Mouse (Mus musculus): ENCODE data around the gene Ddah2. TPM values are rescaled to one million over a fixed set of nuclear protein-coding genes. Genes with fewer than 3 reads are reported as not detected.
A peak's percentile ranks its signal among the peaks of the same experiment; 100 is the strongest.

Ddah2 gene
- polyA plus RNA-seq, 1 experiment from 2014 or later: 484 TPM

GRCm38 (mm10) chr17:35048932-35049440 is 9.8 kb upstream of the Ddah2 start:
- no peak for ATAC-seq
- Histone ChIP-seq H3K27ac (ENCODE audit: low read length) (no peak overlapping the region), H3K4me1 (replicated peaks; ENCODE audit: control insufficient read depth, insufficient read depth, low read length) (peaks cover 35% of the 10 kb centered on the region), H3K4me2 (ENCODE audit: low read length) (no peak overlapping the region), H3K36me3 (ENCODE audit: control insufficient read depth, insufficient read depth) (no peaks in the 10 kb centered on the region), H3K9ac (replicated peaks; ENCODE audit: low read depth, low read length) (no peak overlapping the region), H3K9me3 (ENCODE audit: control insufficient read depth, low read length) (no peaks in the 10 kb centered on the region), H3K4me3 (replicated peaks; ENCODE audit: low read length) (no peak overlapping the region), H3K27me3 (replicated peaks; ENCODE audit: control insufficient read depth, insufficient read depth, low read length) (no peaks in the 10 kb centered on the region)
- 75% methylated on average over 5 of the region's 5 CpGs for WGBS

- no peak for ATAC-seq
- Histone ChIP-seq H3K9ac (replicated peaks; ENCODE audit: low read depth, low read length) (peak within 1 kb of the TSS; percentile 62), H3K4me2 (ENCODE audit: low read length) (peak within 1 kb of the TSS; percentile 58), H3K4me1 (replicated peaks; ENCODE audit: control insufficient read depth, insufficient read depth, low read length) (peaks cover 35% of the 10 kb centered on the region), H3K27me3 (replicated peaks; ENCODE audit: control insufficient read depth, insufficient read depth, low read length) (no peaks in the 10 kb centered on the region), H3K36me3 (ENCODE audit: control insufficient read depth, insufficient read depth) (0 out of 2 replicates have a peak, but pooled peaks cover 2% of the 10 kb centered on the region), H3K27ac (ENCODE audit: low read length) (peak within 1 kb of the TSS; percentile 87), H3K9me3 (ENCODE audit: control insufficient read depth, low read length) (no peaks in the 10 kb centered on the region), H3K4me3 (replicated peaks; ENCODE audit: low read length) (peak within 1 kb of the TSS; percentile 49)
- 4% methylated on average over 11 of the region's 11 CpGs for WGBS
Observed at GRCm38 (mm10) chr17:35049561-35050016, 9.2 kb upstream of the Ddah2 start, which contains the start of gene Clic1. Clic1 (plus strand) TSS chr17:35049966.

- ATAC-seq: no peak
- 1% methylated on average over 27 of the region's 27 CpGs for WGBS
Observed at GRCm38 (mm10) chr17:35050126-35050750, 8.6 kb upstream of the Ddah2 start.

GRCm38 (mm10) chr17:35051156-35052086 is 7.4 kb upstream of the Ddah2 start:
- Histone ChIP-seq H3K9ac (replicated peaks; ENCODE audit: low read depth, low read length) (peak overlapping the region; percentile 69), H3K4me1 (replicated peaks; ENCODE audit: control insufficient read depth, insufficient read depth, low read length) (peaks cover 30% of the 10 kb centered on the region), H3K9me3 (ENCODE audit: control insufficient read depth, low read length) (no peaks in the 10 kb centered on the region), H3K27ac (ENCODE audit: low read length) (peak overlapping the region; percentile 88), H3K4me3 (replicated peaks; ENCODE audit: low read length) (peak overlapping the region; percentile 47), H3K4me2 (ENCODE audit: low read length) (peak overlapping the region; percentile 58), H3K36me3 (ENCODE audit: control insufficient read depth, insufficient read depth) (0 out of 2 replicates have a peak, but pooled peaks cover 2% of the 10 kb centered on the region), H3K27me3 (replicated peaks; ENCODE audit: control insufficient read depth, insufficient read depth, low read length) (no peaks in the 10 kb centered on the region)
- WGBS: under 1% methylated on average over 21 of the region's 21 CpGs
- peak; percentile 23; the same call in 1 of the 2 replicates for ATAC-seq

More at GRCm38 (mm10) chr17:35050126-35050750, 8.6 kb upstream of the Ddah2 start:
- H3K4me2 ChIP-seq (ENCODE audit: low read length): peak overlapping the region; percentile 58
- 0 out of 2 replicates have a peak, but pooled peaks cover 2% of the 10 kb centered on the region for H3K36me3 ChIP-seq (ENCODE audit: control insufficient read depth, insufficient read depth)
- peak overlapping the region; percentile 49 for H3K4me3 ChIP-seq (replicated peaks; ENCODE audit: low read length)
- H3K9ac ChIP-seq (replicated peaks; ENCODE audit: low read depth, low read length): peak overlapping the region; percentile 62
- H3K27ac ChIP-seq (ENCODE audit: low read length): peak overlapping the region; percentile 87
- H3K9me3 ChIP-seq (ENCODE audit: control insufficient read depth, low read length): no peaks in the 10 kb centered on the region
- peaks cover 35% of the 10 kb centered on the region for H3K4me1 ChIP-seq (replicated peaks; ENCODE audit: control insufficient read depth, insufficient read depth, low read length)
- H3K27me3 ChIP-seq (replicated peaks; ENCODE audit: control insufficient read depth, insufficient read depth, low read length): no peaks in the 10 kb centered on the region

- Histone ChIP-seq H3K27me3 (replicated peaks; ENCODE audit: control insufficient read depth, insufficient read depth, low read length) (no peaks in the 10 kb centered on the region), H3K9ac (replicated peaks; ENCODE audit: low read depth, low read length) (peak overlapping the region; percentile 69), H3K9me3 (ENCODE audit: control insufficient read depth, low read length) (no peaks in the 10 kb centered on the region), H3K4me2 (ENCODE audit: low read length) (peak overlapping the region; percentile 58), H3K36me3 (ENCODE audit: control insufficient read depth, insufficient read depth) (0 out of 2 replicates have a peak, but pooled peaks cover 2% of the 10 kb centered on the region), H3K27ac (ENCODE audit: low read length) (peak overlapping the region; percentile 88), H3K4me3 (replicated peaks; ENCODE audit: low read length) (no peak overlapping the region; the same call in 1 of the 2 replicates), H3K4me1 (replicated peaks; ENCODE audit: control insufficient read depth, insufficient read depth, low read length) (peaks cover 30% of the 10 kb centered on the region)
- 70% methylated on average over 12 of the region's 12 CpGs for WGBS
- no peak for ATAC-seq
Observed at GRCm38 (mm10) chr17:35052271-35052798, 6.5 kb upstream of the Ddah2 start.

GRCm38 (mm10) chr17:35055691-35056495 is 2.9 kb upstream of the Ddah2 start:
- no peak overlapping the region for H3K4me2 ChIP-seq (ENCODE audit: low read length)
- no peaks in the 10 kb centered on the region for H3K27me3 ChIP-seq (replicated peaks; ENCODE audit: control insufficient read depth, insufficient read depth, low read length)
- no peak overlapping the region for H3K4me3 ChIP-seq (replicated peaks; ENCODE audit: low read length)
- H3K9me3 ChIP-seq (ENCODE audit: control insufficient read depth, low read length): no peaks in the 10 kb centered on the region
- H3K4me1 ChIP-seq (replicated peaks; ENCODE audit: control insufficient read depth, insufficient read depth, low read length): peaks cover 29% of the 10 kb centered on the region
- ATAC-seq: no peak
- H3K27ac ChIP-seq (ENCODE audit: low read length): no peak overlapping the region
- peaks cover 2% of the 10 kb centered on the region; the same call in 1 of the 2 replicates for H3K36me3 ChIP-seq (ENCODE audit: control insufficient read depth, insufficient read depth)
- 91% methylated on average over 7 of the region's 7 CpGs for WGBS
- H3K9ac ChIP-seq (replicated peaks; ENCODE audit: low read depth, low read length): no peak overlapping the region

GRCm38 (mm10) chr17:35057090-35057489 is 1.7 kb upstream of the Ddah2 start:
- H3K9ac ChIP-seq (replicated peaks; ENCODE audit: low read depth, low read length): no peak overlapping the region
- H3K36me3 ChIP-seq (ENCODE audit: control insufficient read depth, insufficient read depth): peaks cover 5% of the 10 kb centered on the region; the same call in 1 of the 2 replicates
- H3K4me1 ChIP-seq (replicated peaks; ENCODE audit: control insufficient read depth, insufficient read depth, low read length): peaks cover 25% of the 10 kb centered on the region
- no peak overlapping the region for H3K4me2 ChIP-seq (ENCODE audit: low read length)
- H3K27me3 ChIP-seq (replicated peaks; ENCODE audit: control insufficient read depth, insufficient read depth, low read length): no peaks in the 10 kb centered on the region
- 82% methylated on average over 3 of the region's 3 CpGs for WGBS
- no peak overlapping the region for H3K27ac ChIP-seq (ENCODE audit: low read length)
- no peaks in the 10 kb centered on the region for H3K9me3 ChIP-seq (ENCODE audit: control insufficient read depth, low read length)
- no peak overlapping the region for H3K4me3 ChIP-seq (replicated peaks; ENCODE audit: low read length)
- ATAC-seq: no peak

- no peak; the same call in 1 of the 2 replicates for ATAC-seq
Observed at GRCm38 (mm10) chr17:35058316-35058715, 519 bp upstream of the Ddah2 start.

More at GRCm38 (mm10) chr17:35058316-35058715, 519 bp upstream of the Ddah2 start:
- Histone ChIP-seq H3K27me3 (replicated peaks; ENCODE audit: control insufficient read depth, insufficient read depth, low read length) (no peaks in the 10 kb centered on the region), H3K4me1 (replicated peaks; ENCODE audit: control insufficient read depth, insufficient read depth, low read length) (peaks cover 22% of the 10 kb centered on the region), H3K36me3 (ENCODE audit: control insufficient read depth, insufficient read depth) (peaks cover 5% of the 10 kb centered on the region; the same call in 1 of the 2 replicates), H3K4me2 (ENCODE audit: low read length) (no peak overlapping the region; the same call in 1 of the 2 replicates), H3K27ac (ENCODE audit: low read length) (no peak overlapping the region), H3K9me3 (ENCODE audit: control insufficient read depth, low read length) (no peaks in the 10 kb centered on the region), H3K9ac (replicated peaks; ENCODE audit: low read depth, low read length) (peak overlapping the region; percentile 66; the same call in 1 of the 2 replicates), H3K4me3 (replicated peaks; ENCODE audit: low read length) (peak overlapping the region; percentile 77)
- 65% methylated on average over 9 of the region's 9 CpGs for WGBS
